Mouse (Mus musculus): Measurements from ENCODE around the gene Vmn1r124. TPM values are rescaled to one million over a fixed set of nuclear protein-coding genes. Genes with fewer than 3 reads are reported as not detected.
"Not testable (repeated sequence)": the region's sequence is repeated elsewhere in the genome, so short reads cannot be mapped to it uniquely, and the experiment has no call there.

The Vmn1r124 gene
- polyA plus RNA-seq (2014; fragmentation: Nextera tagmentation; extraction: Ambion mirVana) = not detected in 2 replicates

DNA sequence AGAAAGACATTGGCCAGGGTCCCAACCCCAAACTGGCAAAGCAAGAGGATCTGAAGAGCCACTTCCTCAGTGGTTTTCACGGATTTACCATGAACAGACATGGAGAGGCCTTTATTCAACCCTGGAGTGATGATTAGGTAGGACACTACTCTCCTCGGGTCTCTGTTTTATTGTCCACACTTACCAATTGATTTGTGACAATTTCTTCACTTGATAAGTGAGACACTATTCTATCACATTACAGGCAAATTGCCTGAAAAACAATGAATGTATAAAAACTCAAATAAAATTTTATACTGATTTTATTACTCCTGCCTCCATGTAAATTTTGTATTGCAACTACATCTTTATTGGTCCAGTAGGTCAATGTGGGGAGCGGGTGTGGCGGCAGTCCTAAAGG is at the start of gene Vmn1r124:
Gene Vmn1r124, minus strand, starts transcription at position 101 of the 400 bp plus-strand sequence.
- 73% methylated on average over 4 of the region's 4 CpGs for WGBS
- not testable (repeated sequence) for DNase-seq (ENCODE audit: low spot score); H3K36me3 ChIP-seq (ENCODE audit: control insufficient read depth, insufficient read depth, low read length); H3K4me3 ChIP-seq (ENCODE audit: low read depth, low read length); H3K27me3 ChIP-seq (ENCODE audit: control insufficient read depth, insufficient read depth, low read length); H3K4me1 ChIP-seq (replicated peaks; ENCODE audit: control insufficient read depth, insufficient read depth, low read length); H3K27ac ChIP-seq (ENCODE audit: low read depth, low read length); H3K9ac ChIP-seq (ENCODE audit: low read length); ATAC-seq (replicated peaks; ENCODE audit: low FRiP score); H3K9me3 ChIP-seq (ENCODE audit: control insufficient read depth, low read length); H3K4me2 ChIP-seq (ENCODE audit: low read depth, low read length, severe bottlenecking)

DNA sequence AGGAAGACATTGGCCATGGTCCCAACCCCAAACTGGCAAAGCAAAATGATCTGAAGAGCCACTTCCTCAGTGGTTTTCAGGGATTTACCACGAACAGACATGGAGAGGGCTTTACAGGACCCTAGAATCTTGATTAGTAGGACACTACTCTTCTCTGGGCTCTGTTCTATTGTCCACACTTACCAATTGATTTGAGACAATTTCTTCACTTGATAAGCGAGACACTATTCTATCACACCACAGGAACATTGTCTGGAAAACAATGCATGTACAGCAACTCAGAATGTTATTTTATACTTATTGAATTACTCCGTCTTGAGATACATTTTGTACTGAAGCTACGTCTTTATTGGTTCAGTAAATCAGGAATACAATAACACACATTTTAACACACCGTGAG is 41.0 kb upstream of the Vmn1r124 start, which contains the start of gene Vmn1r126:
Gene Vmn1r126, minus strand, starts transcription at position 101 of the 400 bp plus-strand sequence.
- not testable (repeated sequence) for H3K9ac ChIP-seq (ENCODE audit: low read length); H3K36me3 ChIP-seq (ENCODE audit: control insufficient read depth, insufficient read depth, low read length); DNase-seq (ENCODE audit: low spot score); ATAC-seq (replicated peaks; ENCODE audit: low FRiP score); H3K4me2 ChIP-seq (ENCODE audit: low read depth, low read length, severe bottlenecking); H3K4me1 ChIP-seq (replicated peaks; ENCODE audit: control insufficient read depth, insufficient read depth, low read length); H3K27me3 ChIP-seq (ENCODE audit: control insufficient read depth, insufficient read depth, low read length); H3K9me3 ChIP-seq (ENCODE audit: control insufficient read depth, low read length); H3K4me3 ChIP-seq (ENCODE audit: low read depth, low read length); H3K27ac ChIP-seq (ENCODE audit: low read depth, low read length)
- WGBS = no CpG with 5 or more reads among the region's 5 CpGs

GRCm38 (mm10) chr7:21271879-21272278 is 11.5 kb upstream of the Vmn1r124 start, which contains the start of gene Vmn1r125:
TSS of gene Vmn1r125 (plus strand) at chr7:21272179.
- not testable (repeated sequence) for ATAC-seq (replicated peaks; ENCODE audit: low FRiP score); H3K9ac ChIP-seq (ENCODE audit: low read length); H3K27me3 ChIP-seq (ENCODE audit: control insufficient read depth, insufficient read depth, low read length); H3K27ac ChIP-seq (ENCODE audit: low read depth, low read length); H3K36me3 ChIP-seq (ENCODE audit: control insufficient read depth, insufficient read depth, low read length); H3K4me2 ChIP-seq (ENCODE audit: low read depth, low read length, severe bottlenecking); H3K4me3 ChIP-seq (ENCODE audit: low read depth, low read length); H3K4me1 ChIP-seq (replicated peaks; ENCODE audit: control insufficient read depth, insufficient read depth, low read length); H3K9me3 ChIP-seq (ENCODE audit: control insufficient read depth, low read length); DNase-seq (ENCODE audit: low spot score)
- 73% methylated on average over 3 of the region's 3 CpGs for WGBS

Other genes with a start within 250 kb of the Vmn1r124 start
- gene Vmn1r119, start 248.2 kb downstream of the Vmn1r124 start, polyA plus RNA-seq (2014; fragmentation: Nextera tagmentation; extraction: Ambion mirVana) = not detected in 2 replicates
- not detected in 2 replicates for gene Vmn1r120, start 206.8 kb downstream of the Vmn1r124 start, polyA plus RNA-seq (2014; fragmentation: Nextera tagmentation; extraction: Ambion mirVana)
- not detected in 2 replicates for gene Vmn1r121, start 162.1 kb downstream of the Vmn1r124 start, polyA plus RNA-seq (2014; fragmentation: Nextera tagmentation; extraction: Ambion mirVana)
- not detected in 2 replicates for gene Vmn1r122, start 126.5 kb downstream of the Vmn1r124 start, polyA plus RNA-seq (2014; fragmentation: Nextera tagmentation; extraction: Ambion mirVana)
- gene Vmn1r123, start 98.4 kb downstream of the Vmn1r124 start, polyA plus RNA-seq (2014; fragmentation: Nextera tagmentation; extraction: Ambion mirVana) = not detected in 2 replicates
- not detected in 2 replicates for gene Gm5157, start 70.2 kb downstream of the Vmn1r124 start, polyA plus RNA-seq (2014; fragmentation: Nextera tagmentation; extraction: Ambion mirVana)
- not detected in 2 replicates for gene Vmn1r125, start 11.6 kb upstream of the Vmn1r124 start, polyA plus RNA-seq (2014; fragmentation: Nextera tagmentation; extraction: Ambion mirVana)
- gene Vmn1r126, start 40.9 kb upstream of the Vmn1r124 start, polyA plus RNA-seq (2014; fragmentation: Nextera tagmentation; extraction: Ambion mirVana) = not detected in 2 replicates
- gene Vmn1r127, start 59.2 kb upstream of the Vmn1r124 start, polyA plus RNA-seq (2014; fragmentation: Nextera tagmentation; extraction: Ambion mirVana) = not detected in 2 replicates
- not detected in 2 replicates for gene Vmn1r128, start 88.8 kb upstream of the Vmn1r124 start, polyA plus RNA-seq (2014; fragmentation: Nextera tagmentation; extraction: Ambion mirVana)
- gene Vmn1r129, start 100.7 kb upstream of the Vmn1r124 start, polyA plus RNA-seq (2014; fragmentation: Nextera tagmentation; extraction: Ambion mirVana) = not detected in 2 replicates
- gene Gm6882, start 172.1 kb upstream of the Vmn1r124 start, polyA plus RNA-seq (2014; fragmentation: Nextera tagmentation; extraction: Ambion mirVana) = not detected in 2 replicates

Measured in forebrain, embryonic 11.5 days (tissue).